Mouse (Mus musculus): ENCODE results near the gene Gm5640.
"Not testable (repeated sequence)": the region's sequence is repeated elsewhere in the genome, so short reads cannot be mapped to it uniquely, and the experiment has no call there.

Gene Gm5640

GRCm38 (mm10) chrX:74645466-74646323 is at the start of gene Gm5640:
Gene Gm5640, minus strand, starts transcription at chrX:74645635.
- DNase-seq (ENCODE audit: low spot score) = peak; percentile 22

GRCm38 (mm10) chrX:74646393-74646792 is 958 bp upstream of the Gm5640 start:
- DNase-seq (ENCODE audit: low spot score) = not testable (repeated sequence)

- DNase-seq (ENCODE audit: low spot score) = no peak
These were observed 53.1 kb downstream of the Gm5640 start, which contains the start of gene Olfr1325 for GRCm38 (mm10) chrX:74592379-74592778. Gene Olfr1325, plus strand, starts transcription at chrX:74592679.
